Mouse (Mus musculus) adipose tissue, adult 10 weeks (tissue): ENCODE measurements around the gene Irf2bp1. TPM values are rescaled to one million over a fixed set of nuclear protein-coding genes. Genes with fewer than 3 reads are reported as not detected.

Experiments
- polyA plus RNA-seq: library from polyadenylated mRNA; stranded (reverse); fragments of 350-450 nt; fragmentation: Illumina TruSeq; extraction: RNeasy Lipid Tissue Mini Kit (QIAGEN cat#74804); gene quantifications from one replicate; pipeline ENCODE4 v1.2.3, GENCODE M21; 2014; ENCODE audit warnings: low read depth, low replicate concordance

Irf2bp1 gene
- 17.3 TPM for polyA plus RNA-seq

DNA sequence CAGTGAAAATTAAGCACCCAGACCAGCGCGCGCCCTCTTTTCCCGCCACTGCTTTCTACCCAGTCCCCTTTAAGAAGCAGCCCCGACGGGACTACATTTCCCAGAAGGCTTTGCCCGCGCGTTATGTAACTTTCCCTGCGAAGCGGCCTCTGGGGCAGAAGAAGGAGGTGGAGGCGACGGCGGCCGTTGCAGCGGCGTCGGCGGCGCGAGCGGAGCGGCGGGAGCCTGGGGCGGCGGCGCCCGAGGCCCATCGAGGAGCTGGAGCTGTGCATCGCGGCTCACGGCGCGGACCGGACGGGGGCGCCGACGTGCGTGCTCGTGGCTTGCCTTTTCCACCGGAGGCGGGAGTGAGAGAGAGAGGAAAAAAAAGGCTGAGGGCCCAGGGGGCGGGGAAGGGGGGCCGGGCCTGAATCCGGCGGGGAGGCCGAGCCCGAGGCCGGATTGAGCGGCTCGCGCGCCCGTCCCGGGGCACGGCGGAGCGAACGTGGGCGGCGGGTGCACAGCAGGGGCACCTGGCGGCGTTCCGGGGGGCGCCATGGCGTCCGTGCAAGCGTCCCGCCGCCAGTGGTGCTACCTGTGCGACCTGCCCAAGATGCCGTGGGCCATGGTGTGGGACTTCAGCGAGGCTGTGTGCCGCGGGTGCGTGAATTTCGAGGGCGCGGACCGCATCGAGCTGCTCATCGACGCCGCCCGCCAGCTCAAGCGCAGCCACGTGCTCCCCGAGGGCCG lies at the start of gene Irf2bp1:
Gene Irf2bp1 (plus strand): TSS at position 143 of the 729 bp plus-strand sequence.

GRCm38 (mm10) chr7:18987100-18987499 lies 16.7 kb upstream of the Irf2bp1 start, which contains the start of gene Nanos2:
Gene Nanos2 (plus strand): TSS chr7:18987400.

GRCm38 (mm10) chr7:18990601-18991295 lies 13.1 kb upstream of the Irf2bp1 start, which contains the start of gene Mypop:
Gene Mypop (plus strand): TSS chr7:18991245.

GRCm38 (mm10) chr7:19023357-19023814 lies 19.5 kb downstream of the Irf2bp1 start, which contains the start of gene Foxa3:
Gene Foxa3 (minus strand): TSS chr7:19023538.

DNA sequence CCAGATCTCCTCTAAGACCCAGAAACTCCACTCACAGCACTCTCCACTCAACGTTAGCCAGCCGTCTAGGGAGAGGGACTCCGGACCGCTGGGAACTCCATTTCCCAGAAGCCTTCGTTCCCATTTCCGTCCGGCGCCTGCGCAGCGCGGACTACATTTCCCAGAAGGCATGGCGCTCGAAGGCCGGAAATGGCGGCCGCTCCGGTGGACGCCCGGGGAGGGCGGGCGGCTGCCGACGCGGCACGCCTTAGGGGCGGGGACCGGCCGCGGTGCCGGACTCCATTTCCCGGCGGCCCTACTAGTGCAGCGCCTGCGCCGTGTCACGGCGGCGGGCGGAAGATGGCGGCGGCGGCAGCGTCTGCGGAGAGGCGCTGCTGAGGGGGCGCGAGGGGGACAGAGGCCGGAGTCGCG lies 20.3 kb downstream of the Irf2bp1 start, which contains the start of gene Sympk:
Gene Sympk (plus strand): TSS at position 282 of the 411 bp plus-strand sequence.

DNA sequence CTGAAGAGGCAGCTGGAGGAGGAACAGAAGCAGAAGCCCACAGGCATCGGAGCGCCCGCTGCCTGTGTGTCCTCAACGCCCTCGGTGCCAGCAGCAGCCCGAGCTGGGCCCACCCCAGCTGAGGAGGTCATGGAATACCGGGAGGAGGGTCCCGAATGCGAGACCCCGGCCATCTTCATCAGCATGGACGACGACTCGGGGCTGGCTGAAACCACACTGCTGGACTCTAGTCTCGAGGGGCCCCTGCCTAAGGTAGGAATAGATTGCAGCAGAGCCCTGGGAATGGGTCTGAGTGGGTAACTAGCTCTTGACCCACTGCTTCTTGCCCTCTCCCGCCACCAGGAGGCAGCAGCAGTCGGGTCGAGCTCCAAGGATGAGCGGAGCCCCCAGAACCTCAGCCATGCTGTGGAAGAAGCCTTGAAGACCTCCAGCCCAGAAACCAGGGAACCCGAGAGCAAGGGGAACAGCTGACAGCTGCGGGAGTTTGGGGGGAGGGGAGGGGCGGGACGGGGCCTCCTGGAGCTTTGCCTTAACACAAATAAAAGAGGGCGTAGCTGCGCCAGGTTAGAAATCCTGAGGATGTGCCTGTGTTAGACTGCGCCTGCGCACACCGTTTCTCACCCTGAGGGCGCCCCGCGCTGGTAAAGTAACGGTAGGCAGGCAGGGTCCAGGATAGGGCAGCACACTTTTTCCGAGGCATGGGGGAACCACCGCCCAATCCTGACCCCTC lies 50.4 kb downstream of the Irf2bp1 start, which contains the start of gene Rsph6a:
Gene Rsph6a (plus strand): TSS at position 644 of the 730 bp plus-strand sequence.

Other genes starting within 250 kb of the Irf2bp1 start
- gene Psg19, start 205.5 kb upstream of the Irf2bp1 start, polyA plus RNA-seq: not detected
- gene Psg17, start 182.4 kb upstream of the Irf2bp1 start, polyA plus RNA-seq: not detected
- gene Mill2, start 164.1 kb upstream of the Irf2bp1 start, polyA plus RNA-seq: 11.0 TPM
- 3.0 TPM for gene Pglyrp1, start 132.7 kb upstream of the Irf2bp1 start, polyA plus RNA-seq
- gene Ccdc61, start 93.6 kb upstream of the Irf2bp1 start, polyA plus RNA-seq: 12.3 TPM
- gene Nova2, start 78.2 kb upstream of the Irf2bp1 start, polyA plus RNA-seq: 2.7 TPM
- not detected for gene Nanos2, start 16.6 kb upstream of the Irf2bp1 start, polyA plus RNA-seq
- gene Mypop, start 12.8 kb upstream of the Irf2bp1 start, polyA plus RNA-seq: 4.2 TPM
- not detected for gene Foxa3, start 19.5 kb downstream of the Irf2bp1 start, polyA plus RNA-seq
- 63.7 TPM for gene Sympk, start 20.3 kb downstream of the Irf2bp1 start, polyA plus RNA-seq
- 4.0 TPM for gene Rsph6a, start 50.6 kb downstream of the Irf2bp1 start, polyA plus RNA-seq
- gene Dmwd, start 72.2 kb downstream of the Irf2bp1 start, polyA plus RNA-seq: 28.5 TPM
- gene Dmpk, start 79.8 kb downstream of the Irf2bp1 start, polyA plus RNA-seq: 65.1 TPM
- gene Six5, start 90.5 kb downstream of the Irf2bp1 start, polyA plus RNA-seq: 13.5 TPM
- gene Gm4969, start 114.3 kb downstream of the Irf2bp1 start, polyA plus RNA-seq: 0.34 TPM
- 6.5 TPM for gene Fbxo46, start 115.8 kb downstream of the Irf2bp1 start, polyA plus RNA-seq
- 16.3 TPM for gene Qpctl, start 145.2 kb downstream of the Irf2bp1 start, polyA plus RNA-seq
- 49.7 TPM for gene Snrpd2, start 145.7 kb downstream of the Irf2bp1 start, polyA plus RNA-seq
- gene Gipr, start 162.1 kb downstream of the Irf2bp1 start, polyA plus RNA-seq: 3.2 TPM
- gene Eml2, start 172.4 kb downstream of the Irf2bp1 start, polyA plus RNA-seq: 43.2 TPM
- gene Gpr4, start 208.5 kb downstream of the Irf2bp1 start, polyA plus RNA-seq: 5.1 TPM
- gene Opa3, start 224.3 kb downstream of the Irf2bp1 start, polyA plus RNA-seq: 23.6 TPM